ENCODE assay signal across 15 mouse cellular contexts in the genomic region with DNA sequence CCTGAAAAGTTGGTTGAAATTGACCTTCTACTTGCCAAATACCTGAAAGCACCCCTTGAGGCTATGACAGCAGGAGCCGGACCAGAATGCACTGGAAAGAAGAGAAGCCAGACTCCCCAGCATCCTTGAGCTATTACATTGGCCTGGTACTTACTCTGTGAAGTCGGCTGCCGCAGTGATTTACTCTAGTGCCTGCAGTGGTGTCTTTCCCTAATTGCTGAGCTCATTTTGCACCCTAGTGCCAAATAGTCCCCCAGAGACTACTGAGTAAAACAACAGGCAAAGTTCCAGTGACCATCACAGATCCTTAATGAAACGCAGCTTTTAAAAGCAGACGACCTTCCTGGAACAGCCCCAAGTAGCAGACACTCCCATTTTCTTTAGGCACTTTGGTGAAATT.
A peak's percentile ranks its signal among the peaks of the same experiment; 100 is the strongest.
DNase-seq lines count a peak whose midpoint lies in the region; ATAC-seq and TF ChIP-seq lines count a peak whose summit lies in the region.
"Had no signal": no experiment of that assay in that cellular context is flagged by ENCODE, and none has a peak within 500 bp of the region (broad histone marks: within the 10 kb centered on the region; RNA-seq: fewer than 3 reads in every experiment).

No protein-coding gene starts in this region.

- no peaks in the 10 kb centered on the region for H3K36me3 ChIP-seq in midbrain, postnatal 0 days (ENCODE audit: insufficient read depth, low read length)
- H3K36me3 ChIP-seq in midbrain, embryonic 15.5 days (replicated peaks): no peaks in the 10 kb centered on the region
- H3K36me3 ChIP-seq: embryonic facial prominence, embryonic 12.5 days; forebrain, embryonic 12.5 days; liver, embryonic 15.5 days had no signal

- peak; percentile 76 for DNase-seq in heart, adult 11 months
- DNase-seq in heart, postnatal 25 days (ENCODE audit: low spot score): no peak
- DNase-seq in midbrain, postnatal 0 days (ENCODE audit: low spot score): peak; percentile 14
- DNase-seq in forelimb bud, embryonic 11.5 days (ENCODE audit: low read depth, low spot score): peak; percentile 37
- DNase-seq in layer of hippocampus, adult 2 months (ENCODE audit: low spot score in 2 of 2): no peak
- DNase-seq in urinary bladder, postnatal 25 days (ENCODE audit: low spot score): no peak
- DNase-seq: cerebellum, adult 2 months; lung, postnatal 14 days; thymus, adult 18-20 months had no signal

- no peak overlapping the region for H3K27ac ChIP-seq in midbrain, postnatal 0 days (ENCODE audit: low read depth, low read length)
- no peak overlapping the region for H3K27ac ChIP-seq in midbrain, embryonic 15.5 days
- H3K27ac ChIP-seq in layer of hippocampus, adult 2 months: no peak overlapping the region
- H3K27ac ChIP-seq: embryonic facial prominence, embryonic 12.5 days; forebrain, embryonic 12.5 days; liver, embryonic 15.5 days had no signal

- no peaks in the 10 kb centered on the region for H3K4me1 ChIP-seq in midbrain, postnatal 0 days (ENCODE audit: insufficient read depth, low read length)
- H3K4me1 ChIP-seq in midbrain, embryonic 15.5 days: no peaks in the 10 kb centered on the region
- H3K4me1 ChIP-seq: forebrain, embryonic 12.5 days; liver, embryonic 15.5 days had no signal

- no peak overlapping the region for H3K4me2 ChIP-seq in midbrain, postnatal 0 days (ENCODE audit: low read depth, low read length, poor library complexity, severe bottlenecking)
- H3K4me2 ChIP-seq in midbrain, embryonic 15.5 days: no peak overlapping the region
- H3K4me2 ChIP-seq: embryonic facial prominence, embryonic 12.5 days; forebrain, embryonic 12.5 days; liver, embryonic 15.5 days; midbrain, embryonic 11.5 days had no signal

- WGBS in midbrain, postnatal 0 days: 54% methylated on average over 5 of the region's 5 CpGs
- WGBS in midbrain, embryonic 15.5 days: 67% methylated on average over 5 of the region's 5 CpGs

- H3K9me3 ChIP-seq in midbrain, postnatal 0 days (ENCODE audit: low read length): no peaks in the 10 kb centered on the region
- no peaks in the 10 kb centered on the region for H3K9me3 ChIP-seq in midbrain, embryonic 15.5 days
- H3K9me3 ChIP-seq: embryonic facial prominence, embryonic 12.5 days; forebrain, embryonic 12.5 days; liver, embryonic 15.5 days had no signal

- intact Hi-C loops in heart, postnatal 25 days (cut with DNase I): no loop called here

- no peak for TF ChIP-seq CTCF in midbrain, postnatal 0 days (IDR thresholded peaks at IDR 0.05)
- TF ChIP-seq CTCF in layer of hippocampus, adult 2 months (conservative IDR thresholded peaks at IDR 0.05): no peak

- no peak for ATAC-seq in midbrain, postnatal 0 days (ENCODE audit: low FRiP score)
- ATAC-seq in midbrain, embryonic 15.5 days (replicated peaks): no peak
- ATAC-seq: intestine, embryonic 16.5 days had no signal

- H3K9ac ChIP-seq in midbrain, postnatal 0 days (replicated peaks; ENCODE audit: low read length, poor library complexity, severe bottlenecking): no peak overlapping the region
- no peak overlapping the region for H3K9ac ChIP-seq in midbrain, embryonic 15.5 days
- H3K9ac ChIP-seq: embryonic facial prominence, embryonic 12.5 days; forebrain, embryonic 12.5 days; liver, embryonic 15.5 days had no signal

- H3K27me3 ChIP-seq in midbrain, postnatal 0 days (ENCODE audit: insufficient read depth, low read length): no peaks in the 10 kb centered on the region
- H3K27me3 ChIP-seq in midbrain, embryonic 15.5 days (replicated peaks): no peaks in the 10 kb centered on the region
- H3K27me3 ChIP-seq: embryonic facial prominence, embryonic 12.5 days; forebrain, embryonic 12.5 days; liver, embryonic 15.5 days had no signal

- no peak overlapping the region for H3K4me3 ChIP-seq in midbrain, postnatal 0 days (ENCODE audit: low read depth, low read length)
- no peak overlapping the region for H3K4me3 ChIP-seq in midbrain, embryonic 15.5 days
- H3K4me3 ChIP-seq in layer of hippocampus, adult 2 months: no peak overlapping the region
- H3K4me3 ChIP-seq: embryonic facial prominence, embryonic 12.5 days; forebrain, embryonic 12.5 days; liver, embryonic 15.5 days had no signal

Comparison
In these comparisons a context has a peak if more than half of its experiments do, and no peak if none do; other contexts are left out.
1. DNase-seq: peak in heart, adult 11 months (single experiment), midbrain, postnatal 0 days (single experiment) and forelimb bud, embryonic 11.5 days (single experiment); none in heart, postnatal 25 days (single experiment), layer of hippocampus, adult 2 months (0 of 2) and urinary bladder, postnatal 25 days (single experiment).